Mouse (Mus musculus) neutrophil, adult 5-6 weeks (primary cell): ENCODE results near the gene Tsacc. TPM values are rescaled to one million over a fixed set of nuclear protein-coding genes. Genes with fewer than 3 reads are reported as not detected.
A peak's percentile ranks its signal among the peaks of the same experiment; 100 is the strongest.
"Not testable (repeated sequence)": the region's sequence is repeated elsewhere in the genome, so short reads cannot be mapped to it uniquely, and the experiment has no call there.

ENCODE experiments used
- ATAC-seq: fragments of 151-379, 151-347 bp; 2 replicates; pipeline ENCODE4 v1.8.0; 2017; ENCODE audit warnings: mild to moderate bottlenecking, moderate TSS enrichment; ENCODE audit not compliant: insufficient number of reproducible peaks, poor library complexity, low FRiP score, severe bottlenecking; ENCODE audit errors: extremely low read depth
- total RNA-seq: library from RNA; stranded (forward); fragments of 200-1000 nt; gene quantifications from 2 replicates; pipeline ENCODE4 v1.2.3, GENCODE M21; 2017

The Tsacc gene
- total RNA-seq = 1.6 and 2.2 TPM in 2 replicates

DNA sequence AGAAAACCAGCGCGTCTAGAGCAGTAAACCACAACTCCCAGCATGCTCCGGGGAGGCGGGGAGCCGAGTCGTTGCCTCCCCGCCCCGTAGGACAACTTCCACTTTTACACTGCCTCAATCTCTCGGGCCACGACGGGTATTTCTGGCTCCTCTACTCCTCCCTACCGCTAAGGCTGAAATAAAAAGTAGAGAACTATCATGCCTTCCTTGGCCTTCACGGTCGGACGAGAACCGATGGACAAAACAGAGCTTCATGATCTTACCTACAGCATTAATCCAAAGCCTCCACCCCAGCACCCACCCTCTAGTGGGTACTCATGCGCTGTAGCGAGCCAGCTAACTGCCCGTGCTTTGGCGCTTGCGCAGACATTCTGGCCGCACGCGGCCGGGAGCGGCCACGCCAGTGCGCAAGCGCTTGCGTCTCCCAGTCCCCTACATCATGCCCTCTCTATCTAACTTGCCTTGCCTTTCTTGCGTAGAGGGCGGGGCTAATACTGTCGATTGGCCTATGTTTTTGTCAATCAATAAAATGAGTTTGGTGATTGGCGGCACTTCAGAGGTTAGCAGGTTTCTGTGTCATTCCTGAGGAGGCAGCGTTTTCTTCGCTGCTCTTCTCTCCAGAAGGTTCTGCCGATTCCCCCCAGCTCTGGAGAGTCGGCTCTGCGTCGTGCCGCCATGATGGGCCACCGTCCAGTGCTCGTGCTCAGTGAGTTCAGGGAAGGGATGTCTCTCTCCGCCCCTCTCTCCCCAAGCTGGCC is at the start of gene Tsacc, which contains the start of gene Cct3:
Gene Tsacc (minus strand): TSS at position 439 of the 758 bp plus-strand sequence.
Gene Cct3 (plus strand): TSS at position 556 of the 758 bp plus-strand sequence.
- peak; percentile 94 for ATAC-seq

DNA sequence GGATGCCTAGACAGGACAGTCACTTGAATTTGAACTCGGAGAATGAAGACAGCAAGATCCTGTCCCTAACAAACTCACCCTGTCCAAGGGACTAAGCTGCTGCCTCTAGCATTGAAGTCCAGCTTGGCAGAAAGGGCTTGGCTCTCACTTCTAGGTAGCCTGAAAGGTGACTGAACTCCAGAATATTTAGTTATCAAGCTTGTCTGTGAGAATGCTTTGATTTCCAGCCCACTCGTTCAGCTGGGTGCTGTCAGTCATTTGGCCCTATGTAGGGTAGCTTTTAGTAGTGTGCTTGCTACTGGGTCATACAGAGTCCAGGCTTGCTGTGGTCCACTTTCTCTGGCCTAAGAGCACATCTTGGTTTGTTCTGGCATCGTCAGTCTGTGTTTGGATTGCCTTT is 42.2 kb upstream of the Tsacc start:
- no peak for ATAC-seq

GRCm38 (mm10) chr3:88338316-88338715 is 41.5 kb upstream of the Tsacc start:
- ATAC-seq = no peak

GRCm38 (mm10) chr3:88337367-88338020 is 40.7 kb upstream of the Tsacc start:
- peak; percentile 14; the same call in 1 of the 2 replicates for ATAC-seq

DNA sequence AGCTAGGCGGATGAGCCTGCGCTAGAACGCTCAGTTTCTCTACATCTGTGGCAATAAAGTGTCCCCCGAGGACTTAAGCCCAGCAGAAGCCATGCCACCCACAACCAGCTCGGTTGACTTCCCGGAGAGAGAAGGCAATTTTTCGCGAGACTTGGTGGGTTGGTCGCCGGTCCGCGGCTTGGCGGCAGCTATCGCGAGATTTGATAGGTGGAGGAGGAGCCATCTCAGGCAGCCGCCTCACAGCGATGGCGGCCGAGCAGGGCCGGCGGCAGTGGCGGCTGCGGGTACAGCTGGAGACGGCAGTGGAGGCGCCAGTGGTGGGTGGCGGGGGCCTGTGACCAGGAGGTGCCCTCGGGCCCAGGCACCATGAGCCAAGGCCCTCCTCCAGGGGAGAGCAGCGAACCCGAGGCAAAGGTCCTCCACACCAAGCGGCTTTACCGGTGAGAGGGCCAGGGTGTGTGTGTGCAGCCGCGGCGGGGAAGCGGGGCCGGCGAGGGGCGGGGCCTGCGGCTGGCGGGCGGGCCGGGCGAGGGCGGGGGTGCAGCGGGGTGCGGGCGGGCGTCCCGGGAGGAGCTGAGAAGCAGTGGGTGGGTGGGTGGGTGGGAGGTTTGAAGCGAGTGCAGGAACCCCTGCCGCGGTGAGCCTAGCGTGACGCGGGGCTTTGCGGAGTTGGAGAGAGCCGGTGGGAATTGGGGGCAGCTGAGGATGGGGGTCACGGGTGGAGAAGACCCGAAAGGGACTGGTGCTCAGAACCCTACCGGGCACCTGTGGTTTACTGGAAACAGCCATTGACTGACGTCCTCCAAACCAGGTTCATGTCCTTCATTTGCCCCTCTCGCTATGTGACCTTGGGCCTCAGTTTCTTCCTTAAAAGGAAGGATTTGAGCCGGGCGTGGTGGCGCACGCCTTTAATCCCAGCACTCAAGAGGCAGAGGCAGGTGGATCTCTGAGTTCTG is 39.5 kb upstream of the Tsacc start, which contains the start of the genes Tmem79 and Smg5:
Gene Tmem79 (minus strand): TSS at position 91 of the 956 bp plus-strand sequence.
Gene Smg5 (plus strand): TSS at position 203 of the 956 bp plus-strand sequence.
- peak; percentile 93 for ATAC-seq

DNA sequence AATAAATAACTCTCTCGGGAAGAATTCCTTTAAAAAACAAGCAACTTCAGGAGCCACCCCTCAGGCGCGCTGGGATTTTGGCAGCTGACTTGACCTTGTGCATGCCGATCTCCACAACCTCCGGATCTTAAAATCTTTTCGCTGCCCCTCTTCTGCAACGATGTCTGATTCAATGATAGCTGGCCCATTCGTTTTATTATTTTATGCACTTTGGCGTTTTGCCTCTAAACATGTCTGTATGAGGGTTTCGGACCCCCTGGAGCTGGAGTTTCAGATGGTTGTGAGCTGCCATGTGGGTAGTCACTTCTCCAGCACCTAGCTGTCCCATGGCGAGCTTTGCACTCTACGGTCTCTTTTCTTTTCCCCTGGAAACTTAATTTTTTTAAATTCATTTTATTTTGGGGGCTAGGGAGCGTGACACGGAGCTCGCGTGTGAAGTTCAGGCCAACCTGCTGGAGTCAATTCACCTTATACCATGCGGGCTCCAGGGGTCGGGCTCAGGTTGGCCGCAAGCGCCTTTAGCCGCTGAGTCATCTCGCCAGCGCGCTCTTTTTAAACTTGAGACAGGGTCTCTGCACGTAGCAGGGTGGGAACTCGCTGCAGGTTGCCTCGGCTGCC is 38.7 kb upstream of the Tsacc start:
- ATAC-seq = peak; percentile 31

- no peak for ATAC-seq
Measured at GRCm38 (mm10) chr3:88334902-88335435, 38.2 kb upstream of the Tsacc start.

- no peak for ATAC-seq
Measured at GRCm38 (mm10) chr3:88334029-88334658, 37.3 kb upstream of the Tsacc start.

GRCm38 (mm10) chr3:88331282-88331681 is 34.5 kb upstream of the Tsacc start:
- ATAC-seq = peak; percentile 40; the same call in 1 of the 2 replicates

GRCm38 (mm10) chr3:88328956-88329355 is 32.2 kb upstream of the Tsacc start:
- no peak for ATAC-seq

DNA sequence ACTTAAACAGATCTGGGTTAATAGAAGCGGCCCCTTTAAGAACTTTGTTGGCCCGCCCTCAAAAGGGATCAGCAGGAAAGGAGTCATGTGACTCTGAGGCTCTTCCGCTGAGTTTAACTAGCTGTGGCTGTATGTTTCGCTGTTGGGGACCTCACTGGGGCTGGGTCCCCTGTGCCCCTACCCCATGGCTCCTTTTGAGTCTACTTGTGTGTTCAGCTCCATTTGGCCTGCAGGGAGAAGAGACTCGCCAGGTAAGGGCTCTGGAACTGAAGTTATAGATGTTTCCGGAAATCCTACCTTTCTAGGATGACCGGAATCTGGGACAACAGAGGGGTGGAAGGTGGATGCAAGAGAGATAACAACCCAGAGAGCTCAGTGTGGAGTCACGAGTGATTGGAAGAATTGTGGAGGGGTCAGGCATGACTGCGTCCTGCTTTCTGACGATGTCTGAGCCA is 28.2 kb upstream of the Tsacc start, which contains the start of gene Glmp:
Gene Glmp (plus strand): TSS at position 73 of the 455 bp plus-strand sequence.
- peak; percentile 78 for ATAC-seq

GRCm38 (mm10) chr3:88299172-88299571 is 2.4 kb upstream of the Tsacc start:
- ATAC-seq = no peak

DNA sequence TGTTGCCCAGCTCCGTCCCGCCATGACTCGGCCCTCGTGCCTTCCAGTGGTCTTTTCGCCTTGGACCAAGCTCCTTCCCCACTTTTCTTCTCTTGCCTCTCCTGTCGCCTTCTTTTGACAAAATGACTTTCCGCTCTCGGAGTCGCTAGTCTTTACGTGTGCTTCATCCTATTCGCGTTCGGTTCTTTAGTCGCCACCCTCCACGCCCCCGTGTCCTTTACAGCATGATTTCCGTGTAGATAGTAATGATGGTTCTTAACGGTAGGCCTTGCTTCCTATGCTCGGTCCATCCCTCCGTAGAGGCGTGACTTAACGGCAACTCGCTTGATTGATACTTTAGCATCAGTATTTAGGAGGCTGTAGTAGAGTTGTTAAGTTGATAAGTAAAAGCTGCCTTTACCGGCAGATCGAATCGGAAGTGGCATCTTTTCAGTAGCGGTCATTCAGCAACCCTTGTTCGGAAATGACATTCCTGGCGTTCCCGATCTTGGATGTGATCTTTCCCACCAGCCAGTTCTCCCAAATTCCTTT is 587 bp upstream of the Tsacc start:
- no peak for ATAC-seq

DNA sequence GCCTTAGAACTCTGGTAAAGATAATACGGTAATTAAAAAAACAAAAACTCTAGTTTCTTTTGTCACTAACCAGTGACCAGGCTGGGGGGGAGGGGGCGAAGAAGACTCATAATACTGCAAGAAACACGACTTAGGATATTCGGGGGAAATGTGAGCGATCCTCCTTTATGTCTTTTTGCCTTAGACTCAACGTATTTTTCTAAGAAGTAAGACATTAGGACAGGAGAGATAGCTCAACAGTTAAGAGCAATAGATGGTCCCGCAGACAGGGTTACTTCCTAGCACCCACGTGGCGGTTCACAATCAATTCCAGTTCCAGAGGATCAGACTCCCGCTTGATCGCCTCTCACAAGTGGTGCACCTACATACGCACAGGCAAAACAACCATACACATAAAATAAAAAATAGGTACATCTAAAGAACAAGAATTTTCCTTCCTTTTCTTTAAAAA is 664 bp downstream of the Tsacc start:
- ATAC-seq = no peak

- ATAC-seq = not testable (repeated sequence)
Measured at GRCm38 (mm10) chr3:88295272-88295671, 1.5 kb downstream of the Tsacc start.

- no peak for ATAC-seq
Measured at GRCm38 (mm10) chr3:88291970-88292369, 4.8 kb downstream of the Tsacc start.

DNA sequence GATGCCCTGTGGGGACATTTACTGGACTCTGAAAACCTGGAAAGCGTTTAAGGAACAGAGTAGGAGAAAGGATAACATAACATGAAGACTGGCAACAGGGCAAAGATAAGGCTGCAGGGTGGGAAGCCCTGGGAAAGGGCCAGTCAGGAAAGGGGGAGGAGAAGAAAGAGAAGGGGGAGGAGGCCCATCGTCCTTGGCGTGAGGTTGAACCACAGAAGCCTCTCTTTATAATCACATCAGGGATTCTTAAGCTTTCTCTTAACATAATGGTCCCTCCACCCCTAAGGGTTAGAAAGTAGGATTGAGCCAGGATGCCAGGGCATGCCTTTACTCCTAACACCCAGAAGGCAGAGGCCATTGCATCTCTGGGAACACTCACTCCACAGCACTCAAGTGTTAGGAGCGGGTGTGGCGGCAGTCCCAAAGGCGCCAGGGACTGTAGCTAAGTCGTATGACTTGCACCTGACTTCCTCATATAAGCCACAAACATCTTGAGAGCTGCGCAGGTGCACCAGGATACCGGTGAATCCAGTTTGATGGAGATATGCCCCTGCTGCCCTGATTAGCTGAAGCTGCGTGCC is 8.6 kb downstream of the Tsacc start:
- not testable (repeated sequence) for ATAC-seq
